Mouse (Mus musculus): ENCODE measurements around the gene AL731706.2. TPM values are rescaled to one million over a fixed set of nuclear protein-coding genes. Genes with fewer than 3 reads are reported as not detected.
"Not testable (repeated sequence)": the region's sequence is repeated elsewhere in the genome, so short reads cannot be mapped to it uniquely, and the experiment has no call there.

Gene AL731706.2
- polyA plus RNA-seq, 1 experiment from 2014 or later: 32.0 TPM

- no peak overlapping the region for H3K27ac ChIP-seq (ENCODE audit: low read depth, low read length)
- H3K27me3 ChIP-seq (replicated peaks; ENCODE audit: control insufficient read depth, insufficient read depth, low read length): no peaks in the 10 kb centered on the region
- no peaks in the 10 kb centered on the region for H3K36me3 ChIP-seq (ENCODE audit: control insufficient read depth, insufficient read depth, low read length)
- H3K4me1 ChIP-seq (ENCODE audit: control insufficient read depth, insufficient read depth, low read depth, low read length): peaks cover 4% of the 10 kb centered on the region
- no peak overlapping the region for H3K9ac ChIP-seq (ENCODE audit: low read depth, low read length)
- H3K4me3 ChIP-seq (ENCODE audit: low read length): no peak overlapping the region
- no peaks in the 10 kb centered on the region for H3K9me3 ChIP-seq (ENCODE audit: control insufficient read depth, low read length)
- no peak for ATAC-seq
- WGBS: 70% methylated on average over 2 of the region's 2 CpGs
- H3K4me2 ChIP-seq (ENCODE audit: low read length): no peak overlapping the region
Measured at GRCm38 (mm10) chr2:136896131-136896530, 10.7 kb upstream of the AL731706.2 start.

- H3K4me2 ChIP-seq (ENCODE audit: low read length): no peak overlapping the region
- H3K4me3 ChIP-seq (ENCODE audit: low read length): no peak overlapping the region
- 64% methylated on average over 2 of the region's 2 CpGs for WGBS
Measured at GRCm38 (mm10) chr2:136894494-136894893, 9.0 kb upstream of the AL731706.2 start.

GRCm38 (mm10) chr2:136891951-136892371 is 6.5 kb upstream of the AL731706.2 start:
- Histone ChIP-seq H3K9ac (ENCODE audit: low read depth, low read length) (peak overlapping the region; percentile 77), H3K4me1 (ENCODE audit: control insufficient read depth, insufficient read depth, low read depth, low read length) (peaks cover 7% of the 10 kb centered on the region), H3K9me3 (ENCODE audit: control insufficient read depth, low read length) (no peaks in the 10 kb centered on the region), H3K36me3 (ENCODE audit: control insufficient read depth, insufficient read depth, low read length) (no peaks in the 10 kb centered on the region), H3K27me3 (replicated peaks; ENCODE audit: control insufficient read depth, insufficient read depth, low read length) (no peaks in the 10 kb centered on the region), H3K4me2 (ENCODE audit: low read length) (peak overlapping the region; percentile 53), H3K27ac (ENCODE audit: low read depth, low read length) (peak overlapping the region; percentile 79), H3K4me3 (ENCODE audit: low read length) (peak overlapping the region; percentile 76)
- peak; percentile 84 for ATAC-seq
- under 1% methylated on average over 23 of the region's 23 CpGs for WGBS

More at GRCm38 (mm10) chr2:136894494-136894893, 9.0 kb upstream of the AL731706.2 start:
- no peaks in the 10 kb centered on the region for H3K36me3 ChIP-seq (ENCODE audit: control insufficient read depth, insufficient read depth, low read length)
- no peak for ATAC-seq
- no peak overlapping the region for H3K9ac ChIP-seq (ENCODE audit: low read depth, low read length)
- no peaks in the 10 kb centered on the region for H3K27me3 ChIP-seq (replicated peaks; ENCODE audit: control insufficient read depth, insufficient read depth, low read length)
- H3K9me3 ChIP-seq (ENCODE audit: control insufficient read depth, low read length): no peaks in the 10 kb centered on the region
- no peak overlapping the region for H3K27ac ChIP-seq (ENCODE audit: low read depth, low read length)
- peaks cover 7% of the 10 kb centered on the region for H3K4me1 ChIP-seq (ENCODE audit: control insufficient read depth, insufficient read depth, low read depth, low read length)

- peak; percentile 98 for ATAC-seq
- WGBS: under 1% methylated on average over 49 of the region's 49 CpGs
- H3K9ac ChIP-seq (ENCODE audit: low read depth, low read length): peak within 1 kb of the TSS; percentile 82
Measured at GRCm38 (mm10) chr2:136891068-136891950, 5.8 kb upstream of the AL731706.2 start, which contains the start of the genes Slx4ip, AL731706.1 and Mkks. Slx4ip (plus strand) TSS chr2:136891218. AL731706.1 (minus strand) TSS chr2:136891389. Mkks (minus strand) TSS chr2:136891389.

GRCm38 (mm10) chr2:136890716-136891067 is 5.2 kb upstream of the AL731706.2 start:
- Histone ChIP-seq H3K4me2 (ENCODE audit: low read length) (peak overlapping the region; percentile 49), H3K9ac (ENCODE audit: low read depth, low read length) (peak overlapping the region; percentile 82), H3K4me3 (ENCODE audit: low read length) (peak overlapping the region; percentile 76), H3K27ac (ENCODE audit: low read depth, low read length) (peak overlapping the region; percentile 97)
- H3K36me3 ChIP-seq (ENCODE audit: control insufficient read depth, insufficient read depth, low read length); H3K4me1 ChIP-seq (ENCODE audit: control insufficient read depth, insufficient read depth, low read depth, low read length); H3K9me3 ChIP-seq (ENCODE audit: control insufficient read depth, low read length); H3K27me3 ChIP-seq (replicated peaks; ENCODE audit: control insufficient read depth, insufficient read depth, low read length): not testable (repeated sequence)
- ATAC-seq: peak; percentile 52; the same call in 1 of the 2 replicates
- 7% methylated on average over 15 of the region's 15 CpGs for WGBS

More at GRCm38 (mm10) chr2:136891068-136891950, 5.8 kb upstream of the AL731706.2 start, which contains the start of the genes Slx4ip, AL731706.1 and Mkks:
- Histone ChIP-seq H3K27ac (ENCODE audit: low read depth, low read length) (peak within 1 kb of the TSS; percentile 97), H3K4me3 (ENCODE audit: low read length) (peak within 1 kb of the TSS; percentile 76), H3K4me1 (ENCODE audit: control insufficient read depth, insufficient read depth, low read depth, low read length) (peaks cover 7% of the 10 kb centered on the region), H3K36me3 (ENCODE audit: control insufficient read depth, insufficient read depth, low read length) (no peaks in the 10 kb centered on the region), H3K4me2 (ENCODE audit: low read length) (peak within 1 kb of the TSS; percentile 53), H3K9me3 (ENCODE audit: control insufficient read depth, low read length) (no peaks in the 10 kb centered on the region), H3K27me3 (replicated peaks; ENCODE audit: control insufficient read depth, insufficient read depth, low read length) (no peaks in the 10 kb centered on the region)

- no peak for ATAC-seq
- Histone ChIP-seq H3K27ac (ENCODE audit: low read depth, low read length) (no peak overlapping the region), H3K4me3 (ENCODE audit: low read length) (no peak overlapping the region), H3K27me3 (replicated peaks; ENCODE audit: control insufficient read depth, insufficient read depth, low read length) (no peaks in the 10 kb centered on the region), H3K36me3 (ENCODE audit: control insufficient read depth, insufficient read depth, low read length) (peaks cover 9% of the 10 kb centered on the region), H3K9me3 (ENCODE audit: control insufficient read depth, low read length) (no peaks in the 10 kb centered on the region), H3K9ac (ENCODE audit: low read depth, low read length) (no peak overlapping the region), H3K4me2 (ENCODE audit: low read length) (no peak overlapping the region), H3K4me1 (ENCODE audit: control insufficient read depth, insufficient read depth, low read depth, low read length) (peaks cover 2% of the 10 kb centered on the region; the same call in 1 of the 2 replicates)
- WGBS: 56% methylated on average over 4 of the region's 4 CpGs
Measured at GRCm38 (mm10) chr2:136886846-136887245, 1.4 kb upstream of the AL731706.2 start.

- H3K9ac ChIP-seq (ENCODE audit: low read depth, low read length): peak overlapping the region; percentile 13; the same call in 1 of the 2 replicates
- no peaks in the 10 kb centered on the region for H3K9me3 ChIP-seq (ENCODE audit: control insufficient read depth, low read length)
- H3K4me2 ChIP-seq (ENCODE audit: low read length): peak overlapping the region; percentile 10; the same call in 1 of the 2 replicates
- H3K27me3 ChIP-seq (replicated peaks; ENCODE audit: control insufficient read depth, insufficient read depth, low read length): no peaks in the 10 kb centered on the region
- WGBS: 18% methylated on average over 5 of the region's 5 CpGs
- H3K4me1 ChIP-seq (ENCODE audit: control insufficient read depth, insufficient read depth, low read depth, low read length): peaks cover 11% of the 10 kb centered on the region
- H3K36me3 ChIP-seq (ENCODE audit: control insufficient read depth, insufficient read depth, low read length): no peaks in the 10 kb centered on the region
- ATAC-seq: peak; percentile 48
- H3K27ac ChIP-seq (ENCODE audit: low read depth, low read length): peak overlapping the region; percentile 17
- no peak overlapping the region for H3K4me3 ChIP-seq (ENCODE audit: low read length)
Measured at GRCm38 (mm10) chr2:136854543-136855388, 30.7 kb downstream of the AL731706.2 start.

- Histone ChIP-seq H3K27ac (ENCODE audit: low read depth, low read length) (no peak overlapping the region), H3K36me3 (ENCODE audit: control insufficient read depth, insufficient read depth, low read length) (no peaks in the 10 kb centered on the region), H3K4me2 (ENCODE audit: low read length) (no peak overlapping the region), H3K4me3 (ENCODE audit: low read length) (no peak overlapping the region), H3K27me3 (replicated peaks; ENCODE audit: control insufficient read depth, insufficient read depth, low read length) (no peaks in the 10 kb centered on the region), H3K9ac (ENCODE audit: low read depth, low read length) (no peak overlapping the region), H3K4me1 (ENCODE audit: control insufficient read depth, insufficient read depth, low read depth, low read length) (peaks cover 11% of the 10 kb centered on the region), H3K9me3 (ENCODE audit: control insufficient read depth, low read length) (no peaks in the 10 kb centered on the region)
- no peak for ATAC-seq
- 78% methylated on average over 3 of the region's 3 CpGs for WGBS
Measured at GRCm38 (mm10) chr2:136850366-136850765, 35.1 kb downstream of the AL731706.2 start.

Data from hindbrain, embryonic 16.5 days (tissue).